Mouse (Mus musculus): ENCODE data around the gene Paxip1. TPM values are rescaled to one million over a fixed set of nuclear protein-coding genes. Genes with fewer than 3 reads are reported as not detected.

Gene Paxip1
- 38.7 and 40.9 TPM in 2 replicates for polyA plus RNA-seq (2014; fragmentation: Nextera tagmentation; extraction: Ambion mirVana)

DNA sequence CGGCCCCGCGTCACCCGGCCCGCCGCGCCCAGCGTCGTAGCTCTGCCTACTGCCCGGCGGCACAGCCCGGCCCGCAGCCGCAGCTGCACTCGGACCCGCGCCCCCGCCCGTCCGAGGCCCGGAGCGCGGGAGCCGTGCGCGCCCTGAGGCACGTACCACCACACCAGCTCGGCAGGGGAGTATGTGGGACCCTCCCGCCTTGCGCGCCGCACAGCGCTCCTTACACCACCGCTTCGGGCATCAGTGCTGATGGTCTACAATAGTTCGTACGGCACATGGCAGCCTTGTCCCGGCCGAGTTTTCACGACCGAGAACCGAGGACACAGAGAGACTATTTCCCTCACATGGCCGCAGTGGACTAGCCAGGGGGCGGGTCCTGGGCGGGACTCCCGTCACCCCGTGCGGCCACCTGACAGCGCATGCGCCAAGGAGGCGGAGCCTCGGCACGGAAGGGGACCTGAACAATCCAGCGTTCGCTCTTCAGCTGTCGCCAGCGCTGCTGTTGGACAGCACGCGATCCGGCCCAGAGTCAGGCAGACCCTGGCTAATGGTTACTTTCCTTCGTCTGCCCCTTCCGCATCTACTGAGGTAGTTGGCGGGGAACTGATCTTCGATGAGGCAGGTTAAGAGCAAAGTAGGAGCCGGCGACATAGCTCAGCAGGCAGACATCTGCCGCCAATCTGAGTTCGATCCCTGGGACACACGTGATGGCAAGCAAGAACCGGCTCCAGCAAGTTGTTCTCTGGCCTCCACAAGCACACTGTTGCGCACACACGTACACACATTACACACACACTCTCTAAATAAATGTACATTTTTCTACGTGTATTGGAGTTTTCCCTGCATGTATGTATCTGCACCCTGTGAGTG, at the start of gene Paxip1:
TSS of gene Paxip1 (minus strand) at position 389 of the 870 bp plus-strand sequence.
- peak; percentile 96 for ATAC-seq (ENCODE audit: insufficient number of reproducible peaks, insufficient read depth, low FRiP score, low read depth)
- peaks cover 17% of the 10 kb centered on the region; the same call in 1 of the 2 replicates for H3K4me1 ChIP-seq (ENCODE audit: control insufficient read depth, insufficient read depth, low read length)
- H3K4me3 ChIP-seq (ENCODE audit: low read depth, low read length), result peak within 1 kb of the TSS; percentile 84
- peak within 1 kb of the TSS; percentile 90 for H3K27ac ChIP-seq (ENCODE audit: low read length)
- H3K9me3 ChIP-seq (ENCODE audit: control insufficient read depth, low read depth, low read length), result no peaks in the 10 kb centered on the region
- peak within 1 kb of the TSS; percentile 87 for H3K9ac ChIP-seq (replicated peaks; ENCODE audit: low read depth, low read length)
- peaks cover 15% of the 10 kb centered on the region; the same call in 1 of the 2 replicates for H3K36me3 ChIP-seq (ENCODE audit: control insufficient read depth, insufficient read depth, low read length)
- H3K4me2 ChIP-seq (replicated peaks; ENCODE audit: low read depth, low read length), result peak within 1 kb of the TSS; percentile 61
- WGBS, result under 1% methylated on average over 71 of the region's 73 CpGs
- H3K27me3 ChIP-seq (ENCODE audit: control insufficient read depth, insufficient read depth, low read length), result no peaks in the 10 kb centered on the region

DNA sequence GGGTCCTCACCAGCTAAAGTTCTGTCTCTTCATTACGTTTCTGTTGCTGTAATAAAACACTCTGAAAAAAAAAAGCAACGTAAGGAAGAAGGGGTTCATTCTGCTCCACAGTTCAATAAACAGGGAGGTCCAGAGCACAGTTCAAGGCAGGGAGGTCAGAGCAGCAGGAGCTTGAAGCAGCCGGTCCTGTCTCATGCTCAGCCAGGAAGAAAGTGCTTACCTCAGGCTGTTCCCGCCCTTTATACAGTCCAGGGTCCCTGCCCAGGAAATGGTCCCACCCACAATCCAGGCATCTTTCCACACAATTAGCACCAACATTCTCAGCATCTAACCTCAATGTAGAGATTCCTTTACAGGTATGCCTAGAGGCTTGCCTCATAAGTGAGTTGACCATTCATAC, 46.6 kb upstream of the Paxip1 start:
- Histone ChIP-seq H3K27ac (ENCODE audit: low read length) (no peak overlapping the region), H3K4me3 (ENCODE audit: low read depth, low read length) (no peak overlapping the region), H3K36me3 (ENCODE audit: control insufficient read depth, insufficient read depth, low read length) (no peaks in the 10 kb centered on the region), H3K4me1 (ENCODE audit: control insufficient read depth, insufficient read depth, low read length) (no peaks in the 10 kb centered on the region), H3K4me2 (replicated peaks; ENCODE audit: low read depth, low read length) (no peak overlapping the region), H3K9me3 (ENCODE audit: control insufficient read depth, low read depth, low read length) (no peaks in the 10 kb centered on the region), H3K27me3 (ENCODE audit: control insufficient read depth, insufficient read depth, low read length) (peaks cover 8% of the 10 kb centered on the region; the same call in 1 of the 2 replicates), H3K9ac (replicated peaks; ENCODE audit: low read depth, low read length) (no peak overlapping the region)
- ATAC-seq (ENCODE audit: insufficient number of reproducible peaks, insufficient read depth, low FRiP score, low read depth), result no peak
- 43% methylated on average over 4 of the region's 4 CpGs for WGBS

DNA sequence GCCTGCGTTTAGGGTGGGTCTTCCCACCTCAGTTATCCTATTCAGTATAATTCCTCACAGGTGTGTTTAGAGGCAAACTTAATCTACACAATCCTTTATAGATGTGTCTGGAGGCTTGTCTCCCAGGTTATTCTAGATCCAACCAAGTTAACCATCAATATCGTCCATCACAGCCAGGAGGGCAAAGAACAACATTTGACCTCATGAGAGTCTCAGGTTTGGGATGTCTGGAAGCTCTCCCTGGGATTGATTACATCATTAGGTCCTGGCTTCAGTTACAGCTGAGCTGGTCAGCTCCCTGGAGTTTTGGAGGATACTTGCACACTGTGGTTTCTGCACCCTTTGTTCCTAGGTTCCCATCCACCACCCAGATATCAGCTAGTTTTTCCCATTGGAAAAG, 43.6 kb upstream of the Paxip1 start:
- H3K4me1 ChIP-seq (ENCODE audit: control insufficient read depth, insufficient read depth, low read length), result no peaks in the 10 kb centered on the region
- no peak overlapping the region for H3K9ac ChIP-seq (replicated peaks; ENCODE audit: low read depth, low read length)
- H3K9me3 ChIP-seq (ENCODE audit: control insufficient read depth, low read depth, low read length), result no peaks in the 10 kb centered on the region
- H3K36me3 ChIP-seq (ENCODE audit: control insufficient read depth, insufficient read depth, low read length), result no peaks in the 10 kb centered on the region
- no peak overlapping the region for H3K4me3 ChIP-seq (ENCODE audit: low read depth, low read length)
- H3K27me3 ChIP-seq (ENCODE audit: control insufficient read depth, insufficient read depth, low read length), result no peaks in the 10 kb centered on the region
- no peak for ATAC-seq (ENCODE audit: insufficient number of reproducible peaks, insufficient read depth, low FRiP score, low read depth)
- H3K4me2 ChIP-seq (replicated peaks; ENCODE audit: low read depth, low read length), result no peak overlapping the region
- no peak overlapping the region for H3K27ac ChIP-seq (ENCODE audit: low read length)
- 77% methylated on average over 2 of the region's 2 CpGs for WGBS

DNA sequence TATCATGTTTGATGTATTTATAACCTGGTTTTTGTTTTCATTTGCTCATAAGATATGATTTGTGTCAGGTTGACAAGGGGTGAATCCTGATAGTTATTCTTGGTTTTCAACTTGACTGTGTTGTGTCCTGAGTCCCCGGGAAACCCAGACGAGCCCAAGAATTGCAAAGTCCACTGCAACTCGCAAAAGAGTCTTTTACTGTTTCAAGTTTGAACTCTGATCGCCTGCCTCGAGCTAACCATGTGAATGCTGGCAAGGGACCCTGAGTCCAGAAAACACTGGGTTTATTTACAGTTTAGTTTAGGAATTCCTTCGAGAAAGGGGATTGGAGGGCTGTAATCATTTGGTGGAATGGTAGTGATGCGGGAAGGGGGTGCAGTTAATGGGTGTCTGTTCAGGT, 36.5 kb upstream of the Paxip1 start:
- Histone ChIP-seq H3K4me3 (ENCODE audit: low read depth, low read length) (no peak overlapping the region), H3K9ac (replicated peaks; ENCODE audit: low read depth, low read length) (no peak overlapping the region), H3K4me2 (replicated peaks; ENCODE audit: low read depth, low read length) (no peak overlapping the region), H3K4me1 (ENCODE audit: control insufficient read depth, insufficient read depth, low read length) (no peaks in the 10 kb centered on the region), H3K27me3 (ENCODE audit: control insufficient read depth, insufficient read depth, low read length) (no peaks in the 10 kb centered on the region), H3K36me3 (ENCODE audit: control insufficient read depth, insufficient read depth, low read length) (no peaks in the 10 kb centered on the region), H3K9me3 (ENCODE audit: control insufficient read depth, low read depth, low read length) (no peaks in the 10 kb centered on the region), H3K27ac (ENCODE audit: low read length) (no peak overlapping the region)
- 74% methylated on average over 7 of the region's 7 CpGs for WGBS
- no peak for ATAC-seq (ENCODE audit: insufficient number of reproducible peaks, insufficient read depth, low FRiP score, low read depth)

DNA sequence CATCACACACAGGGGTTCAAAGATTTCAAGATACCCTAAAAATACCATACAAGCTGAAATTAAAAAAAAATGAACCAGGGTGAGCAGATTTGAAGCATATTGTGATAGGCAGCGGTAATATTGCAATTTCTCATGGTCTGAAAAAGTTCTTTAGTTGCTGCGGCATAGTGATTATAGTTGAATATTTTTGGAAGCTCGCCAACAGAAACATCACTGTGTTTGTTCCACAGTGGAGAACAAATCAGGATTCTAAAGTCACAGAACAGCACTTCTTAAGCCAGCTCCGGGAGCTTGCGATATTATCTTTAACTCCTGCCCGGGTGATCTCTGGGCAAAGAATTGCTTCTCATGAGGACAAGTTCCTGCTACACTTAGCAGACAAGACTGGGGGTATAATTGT, 29.7 kb upstream of the Paxip1 start:
- WGBS, result 61% methylated on average over 6 of the region's 6 CpGs

DNA sequence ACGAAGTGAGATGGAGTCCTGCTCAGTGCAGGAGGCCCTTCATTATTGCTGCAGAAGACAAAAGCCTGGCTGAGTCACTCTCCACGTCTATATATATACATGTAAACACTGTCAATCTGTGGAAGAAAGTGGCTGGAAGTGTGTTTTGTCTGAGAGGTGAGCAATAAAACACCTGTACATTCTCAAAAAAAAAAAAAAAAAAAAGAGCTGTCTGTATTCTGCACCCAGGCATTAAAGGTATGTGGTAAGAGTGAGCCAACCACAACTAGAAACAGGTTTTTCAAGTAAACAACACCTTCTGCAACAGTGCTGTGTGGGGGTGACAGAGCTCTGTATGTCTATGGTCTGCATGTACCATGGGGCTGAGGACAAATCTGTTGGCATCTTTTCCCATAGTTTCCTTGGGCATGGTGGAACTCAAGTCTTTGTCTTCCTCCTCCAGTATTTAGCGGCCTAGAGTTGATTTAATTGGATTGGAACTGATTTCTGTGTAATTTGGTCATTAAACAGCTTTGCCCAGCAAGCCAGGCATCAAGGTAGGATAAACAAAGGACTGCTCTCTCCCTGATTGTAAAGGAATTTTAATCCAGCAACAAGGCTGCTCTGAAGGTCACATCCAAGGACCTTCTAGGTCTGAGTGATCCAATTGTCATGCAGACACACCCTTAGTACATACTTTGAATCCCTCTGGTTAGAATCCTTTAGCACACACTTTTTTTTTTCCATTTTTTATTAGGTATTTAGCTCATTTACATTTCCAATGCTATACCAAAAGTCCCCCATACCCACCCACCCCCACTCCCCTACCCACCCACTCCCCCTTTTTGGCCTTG, 27.6 kb upstream of the Paxip1 start:
- Histone ChIP-seq H3K9me3 (ENCODE audit: control insufficient read depth, low read depth, low read length) (no peaks in the 10 kb centered on the region), H3K4me2 (replicated peaks; ENCODE audit: low read depth, low read length) (no peak overlapping the region), H3K4me1 (ENCODE audit: control insufficient read depth, insufficient read depth, low read length) (no peaks in the 10 kb centered on the region), H3K36me3 (ENCODE audit: control insufficient read depth, insufficient read depth, low read length) (no peaks in the 10 kb centered on the region), H3K4me3 (ENCODE audit: low read depth, low read length) (no peak overlapping the region), H3K9ac (replicated peaks; ENCODE audit: low read depth, low read length) (no peak overlapping the region), H3K27me3 (ENCODE audit: control insufficient read depth, insufficient read depth, low read length) (no peaks in the 10 kb centered on the region), H3K27ac (ENCODE audit: low read length) (no peak overlapping the region)
- no peak for ATAC-seq (ENCODE audit: insufficient number of reproducible peaks, insufficient read depth, low FRiP score, low read depth)
- WGBS, result 58% methylated on average over 3 of the region's 3 CpGs

More for the DNA sequence above, 29.7 kb upstream of the Paxip1 start:
- no peak overlapping the region for H3K27ac ChIP-seq (ENCODE audit: low read length)
- no peaks in the 10 kb centered on the region for H3K27me3 ChIP-seq (ENCODE audit: control insufficient read depth, insufficient read depth, low read length)
- no peaks in the 10 kb centered on the region for H3K36me3 ChIP-seq (ENCODE audit: control insufficient read depth, insufficient read depth, low read length)
- H3K9ac ChIP-seq (replicated peaks; ENCODE audit: low read depth, low read length), result no peak overlapping the region
- no peak overlapping the region for H3K4me2 ChIP-seq (replicated peaks; ENCODE audit: low read depth, low read length)
- H3K4me1 ChIP-seq (ENCODE audit: control insufficient read depth, insufficient read depth, low read length), result no peaks in the 10 kb centered on the region
- no peaks in the 10 kb centered on the region for H3K9me3 ChIP-seq (ENCODE audit: control insufficient read depth, low read depth, low read length)
- H3K4me3 ChIP-seq (ENCODE audit: low read depth, low read length), result no peak overlapping the region
- no peak for ATAC-seq (ENCODE audit: insufficient number of reproducible peaks, insufficient read depth, low FRiP score, low read depth)

DNA sequence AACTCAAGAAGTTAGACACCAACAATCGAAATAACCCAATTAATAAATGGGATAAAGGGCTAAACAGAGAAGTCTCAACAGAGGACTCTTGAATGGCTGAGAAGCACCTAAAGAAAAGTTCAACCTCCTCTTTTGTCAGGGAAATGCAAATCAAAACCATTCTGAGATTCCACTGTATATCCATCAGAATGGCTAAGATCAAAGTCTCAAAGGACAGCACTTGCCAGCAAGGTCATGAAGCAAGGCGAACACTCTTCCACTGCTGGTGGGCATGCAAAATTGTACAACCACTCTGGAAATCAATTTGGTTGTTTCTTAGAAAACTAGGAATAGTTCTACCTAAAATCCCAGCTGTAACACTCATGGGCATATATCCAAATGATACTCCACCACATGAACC, 22.8 kb upstream of the Paxip1 start:
- H3K9me3 ChIP-seq (ENCODE audit: control insufficient read depth, low read depth, low read length), result no peaks in the 10 kb centered on the region
- WGBS, result 85% methylated on average over 2 of the region's 2 CpGs
- ATAC-seq (ENCODE audit: insufficient number of reproducible peaks, insufficient read depth, low FRiP score, low read depth), result no peak
- H3K27ac ChIP-seq (ENCODE audit: low read length), result no peak overlapping the region
- no peaks in the 10 kb centered on the region for H3K36me3 ChIP-seq (ENCODE audit: control insufficient read depth, insufficient read depth, low read length)
- H3K4me3 ChIP-seq (ENCODE audit: low read depth, low read length), result no peak overlapping the region
- H3K9ac ChIP-seq (replicated peaks; ENCODE audit: low read depth, low read length), result no peak overlapping the region
- H3K4me1 ChIP-seq (ENCODE audit: control insufficient read depth, insufficient read depth, low read length), result no peaks in the 10 kb centered on the region
- no peaks in the 10 kb centered on the region for H3K27me3 ChIP-seq (ENCODE audit: control insufficient read depth, insufficient read depth, low read length)
- no peak overlapping the region for H3K4me2 ChIP-seq (replicated peaks; ENCODE audit: low read depth, low read length)

DNA sequence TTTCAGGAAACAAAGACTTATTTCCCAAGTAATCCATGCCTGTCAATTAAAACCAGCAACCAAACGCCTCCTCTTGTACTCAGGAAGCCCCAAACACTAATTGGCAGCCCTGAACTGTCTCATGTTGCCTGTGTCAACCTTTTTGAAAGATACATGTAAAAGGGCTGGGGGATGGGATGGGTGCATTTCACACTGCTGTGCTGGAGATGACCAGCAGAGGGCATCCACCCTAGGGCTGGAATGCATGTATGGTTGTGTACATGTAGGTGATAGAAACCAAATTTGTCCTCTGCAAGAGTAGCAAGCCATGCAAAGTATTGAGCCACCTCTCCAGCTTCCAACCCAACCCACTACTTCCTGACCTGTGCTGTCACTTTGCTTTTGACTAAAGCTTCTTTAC, 2.4 kb upstream of the Paxip1 start:
- Histone ChIP-seq H3K27me3 (ENCODE audit: control insufficient read depth, insufficient read depth, low read length) (no peaks in the 10 kb centered on the region), H3K4me1 (ENCODE audit: control insufficient read depth, insufficient read depth, low read length) (peaks cover 17% of the 10 kb centered on the region; the same call in 1 of the 2 replicates), H3K4me3 (ENCODE audit: low read depth, low read length) (no peak overlapping the region), H3K27ac (ENCODE audit: low read length) (no peak overlapping the region), H3K9ac (replicated peaks; ENCODE audit: low read depth, low read length) (no peak overlapping the region), H3K4me2 (replicated peaks; ENCODE audit: low read depth, low read length) (no peak overlapping the region), H3K9me3 (ENCODE audit: control insufficient read depth, low read depth, low read length) (no peaks in the 10 kb centered on the region), H3K36me3 (ENCODE audit: control insufficient read depth, insufficient read depth, low read length) (no peaks in the 10 kb centered on the region; the same call in 1 of the 2 replicates)
- no peak for ATAC-seq (ENCODE audit: insufficient number of reproducible peaks, insufficient read depth, low FRiP score, low read depth)
- WGBS, result 16% methylated on average over 1 of the region's 1 CpGs
